Mouse (Mus musculus): Measurements from ENCODE around the gene Gm29797. TPM values are rescaled to one million over a fixed set of nuclear protein-coding genes. Genes with fewer than 3 reads are reported as not detected.

The Gm29797 gene
- polyA plus RNA-seq, 1 experiment = not detected

DNA sequence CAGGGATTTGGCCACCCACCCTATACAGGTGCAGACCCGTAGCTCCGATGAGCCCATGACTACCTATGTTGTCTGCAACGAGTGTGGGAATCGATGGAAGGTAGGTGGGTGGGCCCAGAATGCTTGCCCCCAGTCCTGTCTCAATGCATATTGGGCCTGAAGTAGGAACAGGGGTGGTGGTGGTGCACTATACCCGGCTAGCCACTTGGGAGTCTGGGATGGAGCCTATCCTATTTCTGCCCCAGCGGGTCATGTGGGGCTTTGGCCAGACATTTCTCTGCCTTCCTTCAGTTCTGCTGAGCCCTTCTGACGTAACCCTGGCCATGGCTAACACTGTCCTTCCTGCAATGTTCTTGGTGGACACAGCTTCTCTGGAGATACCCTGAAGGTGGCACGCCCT, 30.8 kb downstream of the Gm29797 start:
- H3K27ac ChIP-seq (ENCODE audit: control insufficient read depth, insufficient read depth, low read depth, low read length) = no peak overlapping the region
- H3K27me3 ChIP-seq (ENCODE audit: control insufficient read depth, insufficient read depth, low read length) = no peaks in the 10 kb centered on the region
- no peaks in the 10 kb centered on the region for H3K4me1 ChIP-seq (ENCODE audit: control insufficient read depth, insufficient read depth, low read length)
- TF ChIP-seq CTCF (IDR thresholded peaks at IDR 0.05; ENCODE audit: control insufficient read depth, insufficient read depth, insufficient replicate concordance, low read depth, low read length) (no peak), POLR2A (IDR thresholded peaks at IDR 0.05; ENCODE audit: control insufficient read depth, low read depth, low read length) (no peak)
- no peaks in the 10 kb centered on the region; the same call in 1 of the 2 replicates for H3K36me3 ChIP-seq (ENCODE audit: control insufficient read depth, insufficient read depth, low read length)
- H3K4me3 ChIP-seq (ENCODE audit: control insufficient read depth, low read depth, low read length) = no peak overlapping the region

DNA sequence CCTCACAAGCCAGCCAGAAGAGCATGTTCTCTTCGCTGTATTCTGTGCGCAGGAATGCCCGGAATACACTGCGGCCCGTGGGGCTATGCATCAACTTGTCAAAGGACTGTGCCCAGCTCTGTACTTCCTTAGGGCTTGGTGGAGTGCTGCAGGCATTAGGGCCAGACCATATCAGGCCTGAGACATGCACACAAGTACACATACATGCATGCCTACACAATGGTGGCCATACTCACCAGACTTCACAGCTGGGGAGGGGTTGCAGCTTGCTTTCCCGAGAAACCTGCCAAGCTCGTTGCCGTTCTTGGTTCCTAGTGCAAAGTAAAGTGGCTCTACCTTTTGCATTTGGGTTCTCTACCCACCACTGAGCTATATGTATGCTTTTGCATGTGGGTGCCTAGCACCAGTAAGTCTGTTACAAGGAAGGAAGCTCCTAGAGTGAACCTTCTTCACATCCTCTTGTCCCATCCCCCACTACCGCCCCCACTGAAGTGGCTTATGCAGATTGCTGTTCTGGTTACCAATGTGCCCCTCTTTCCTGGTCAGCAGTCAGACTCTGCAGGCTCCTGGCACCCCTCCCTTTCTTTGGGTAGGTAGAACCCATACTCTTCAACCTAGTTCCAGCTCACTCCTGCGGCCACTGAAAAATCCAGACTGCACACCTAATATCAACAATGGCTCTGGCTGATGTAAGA, 32.8 kb downstream of the Gm29797 start:
- H3K4me1 ChIP-seq (ENCODE audit: control insufficient read depth, insufficient read depth, low read length) = peaks cover 9% of the 10 kb centered on the region; the same call in 1 of the 2 replicates

DNA sequence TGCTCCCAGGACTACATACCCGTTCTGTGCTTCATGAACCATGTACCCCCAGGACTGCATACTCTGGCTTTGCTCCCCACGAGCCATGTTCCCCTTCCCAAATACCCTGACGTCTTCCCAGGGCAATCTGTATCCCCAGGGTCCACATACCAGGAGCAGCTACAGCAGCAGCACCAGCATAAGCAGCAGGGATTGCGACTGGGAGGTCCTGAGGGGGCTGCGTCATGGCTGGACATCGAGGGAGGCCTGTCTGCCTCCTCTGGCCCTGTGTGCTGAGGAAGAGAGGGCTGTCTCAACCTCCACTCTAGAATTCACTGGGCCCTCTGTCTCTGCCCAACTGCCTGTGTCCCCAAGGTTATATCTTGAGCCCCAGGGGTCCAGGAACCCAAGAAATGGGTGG, 34.2 kb downstream of the Gm29797 start:
- Histone ChIP-seq H3K36me3 (ENCODE audit: control insufficient read depth, insufficient read depth, low read length) (no peaks in the 10 kb centered on the region; the same call in 1 of the 2 replicates), H3K27ac (ENCODE audit: control insufficient read depth, insufficient read depth, low read depth, low read length) (no peak overlapping the region), H3K4me3 (ENCODE audit: control insufficient read depth, low read depth, low read length) (peak overlapping the region; percentile 66), H3K27me3 (ENCODE audit: control insufficient read depth, insufficient read depth, low read length) (no peaks in the 10 kb centered on the region), H3K4me1 (ENCODE audit: control insufficient read depth, insufficient read depth, low read length) (peaks cover 9% of the 10 kb centered on the region; the same call in 1 of the 2 replicates)
- TF ChIP-seq POLR2A (IDR thresholded peaks at IDR 0.05; ENCODE audit: control insufficient read depth, low read depth, low read length) (no peak), CTCF (IDR thresholded peaks at IDR 0.05; ENCODE audit: control insufficient read depth, insufficient read depth, insufficient replicate concordance, low read depth, low read length) (no peak)

More for the DNA sequence above, 32.8 kb downstream of the Gm29797 start:
- Histone ChIP-seq H3K4me3 (ENCODE audit: control insufficient read depth, low read depth, low read length) (no peak overlapping the region), H3K27me3 (ENCODE audit: control insufficient read depth, insufficient read depth, low read length) (no peaks in the 10 kb centered on the region), H3K27ac (ENCODE audit: control insufficient read depth, insufficient read depth, low read depth, low read length) (no peak overlapping the region), H3K36me3 (ENCODE audit: control insufficient read depth, insufficient read depth, low read length) (no peaks in the 10 kb centered on the region; the same call in 1 of the 2 replicates)
- TF ChIP-seq POLR2A (IDR thresholded peaks at IDR 0.05; ENCODE audit: control insufficient read depth, low read depth, low read length) = no peak
- no peak for TF ChIP-seq CTCF (IDR thresholded peaks at IDR 0.05; ENCODE audit: control insufficient read depth, insufficient read depth, insufficient replicate concordance, low read depth, low read length)

- peak overlapping the region; percentile 66 for H3K4me3 ChIP-seq (ENCODE audit: control insufficient read depth, low read depth, low read length)
- peaks cover 9% of the 10 kb centered on the region; the same call in 1 of the 2 replicates for H3K4me1 ChIP-seq (ENCODE audit: control insufficient read depth, insufficient read depth, low read length)
Measured at GRCm38 (mm10) chr2:181691571-181691970, 34.7 kb downstream of the Gm29797 start.

DNA sequence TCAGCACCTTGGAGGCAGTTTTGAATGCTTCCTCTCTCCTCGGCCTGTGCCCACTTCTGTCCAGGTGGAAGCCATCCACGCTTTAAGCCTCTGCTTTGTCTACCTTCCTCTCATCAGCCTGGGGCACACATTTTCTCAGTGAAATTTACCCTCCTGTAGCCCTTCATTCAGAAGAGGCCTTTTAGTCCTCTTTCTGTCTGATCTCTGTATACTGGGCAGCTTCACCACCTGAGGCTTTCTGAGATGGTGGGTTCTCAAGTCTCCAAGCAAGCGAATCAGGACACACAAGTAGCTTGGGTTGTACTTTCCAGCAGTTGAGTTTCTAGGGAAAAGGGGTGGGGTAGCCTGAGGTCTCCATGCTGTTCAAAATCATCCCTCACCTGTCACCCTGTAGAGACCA, 35.5 kb downstream of the Gm29797 start:
- TF ChIP-seq POLR2A (IDR thresholded peaks at IDR 0.05; ENCODE audit: control insufficient read depth, low read depth, low read length) = no peak
- TF ChIP-seq CTCF (IDR thresholded peaks at IDR 0.05; ENCODE audit: control insufficient read depth, insufficient read depth, insufficient replicate concordance, low read depth, low read length) = no peak
- no peaks in the 10 kb centered on the region for H3K36me3 ChIP-seq (ENCODE audit: control insufficient read depth, insufficient read depth, low read length)
- H3K4me1 ChIP-seq (ENCODE audit: control insufficient read depth, insufficient read depth, low read length) = peaks cover 15% of the 10 kb centered on the region
- H3K27ac ChIP-seq (ENCODE audit: control insufficient read depth, insufficient read depth, low read depth, low read length) = no peak overlapping the region
- no peaks in the 10 kb centered on the region for H3K27me3 ChIP-seq (ENCODE audit: control insufficient read depth, insufficient read depth, low read length)
- H3K4me3 ChIP-seq (ENCODE audit: control insufficient read depth, low read depth, low read length) = no peak overlapping the region

More at GRCm38 (mm10) chr2:181691571-181691970, 34.7 kb downstream of the Gm29797 start:
- Histone ChIP-seq H3K27me3 (ENCODE audit: control insufficient read depth, insufficient read depth, low read length) (no peaks in the 10 kb centered on the region), H3K36me3 (ENCODE audit: control insufficient read depth, insufficient read depth, low read length) (no peaks in the 10 kb centered on the region; the same call in 1 of the 2 replicates), H3K27ac (ENCODE audit: control insufficient read depth, insufficient read depth, low read depth, low read length) (no peak overlapping the region)
- TF ChIP-seq CTCF (IDR thresholded peaks at IDR 0.05; ENCODE audit: control insufficient read depth, insufficient read depth, insufficient replicate concordance, low read depth, low read length) (no peak), POLR2A (IDR thresholded peaks at IDR 0.05; ENCODE audit: control insufficient read depth, low read depth, low read length) (no peak)

DNA sequence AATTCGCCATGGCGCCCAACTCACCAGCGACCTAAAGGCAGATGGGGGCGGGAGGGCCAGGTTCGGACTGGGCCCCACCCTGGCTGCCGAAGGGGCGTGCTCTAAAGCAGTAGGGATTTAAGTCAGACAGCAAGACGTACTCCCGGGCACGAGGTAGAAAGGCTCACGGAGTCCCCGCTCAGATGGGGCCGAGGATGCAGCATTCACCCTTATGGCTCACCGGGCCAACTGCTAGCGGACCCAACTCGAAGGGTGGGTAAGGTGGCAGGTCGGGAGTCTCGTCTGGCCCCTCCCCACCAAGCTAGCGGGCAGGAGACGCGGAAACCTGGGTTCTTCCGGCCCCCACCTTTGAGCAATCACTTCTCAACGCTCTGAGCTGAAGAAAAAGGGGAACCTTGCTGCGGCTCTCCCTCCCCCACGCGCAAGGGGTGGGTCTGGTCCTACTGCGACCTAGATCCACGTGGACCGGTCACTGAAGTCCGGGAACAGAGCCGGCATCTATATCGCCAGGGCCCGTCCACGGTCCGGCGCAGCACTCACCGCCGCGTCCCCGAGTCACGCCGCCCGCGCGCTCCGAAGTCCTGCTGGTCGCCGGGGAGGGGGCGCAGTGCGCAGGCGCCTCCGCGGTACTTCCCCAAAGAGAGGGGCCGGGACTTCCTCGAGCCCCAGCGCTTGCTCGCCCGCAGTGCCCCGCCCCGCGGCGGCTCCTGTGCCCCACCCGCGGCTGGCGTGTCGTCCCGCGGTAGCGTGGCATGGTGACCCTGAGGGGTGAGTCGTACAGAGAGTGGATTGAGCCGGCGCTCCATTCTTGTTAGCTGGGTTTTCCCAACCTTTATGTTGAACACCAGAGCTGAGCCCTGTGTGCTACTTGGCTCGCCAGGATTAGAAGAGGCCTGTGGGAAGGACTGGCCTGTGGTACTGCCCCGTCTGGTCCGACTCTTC, 36.8 kb downstream of the Gm29797 start, which contains the start of gene Rgs19:
Gene Rgs19, minus strand, starts transcription at position 639 of the 942 bp plus-strand sequence.
- Histone ChIP-seq H3K27me3 (ENCODE audit: control insufficient read depth, insufficient read depth, low read length) (no peaks in the 10 kb centered on the region), H3K4me1 (ENCODE audit: control insufficient read depth, insufficient read depth, low read length) (peaks cover 21% of the 10 kb centered on the region), H3K4me3 (ENCODE audit: control insufficient read depth, low read depth, low read length) (peak within 1 kb of the TSS; percentile 92), H3K27ac (ENCODE audit: control insufficient read depth, insufficient read depth, low read depth, low read length) (peak within 1 kb of the TSS; percentile 55), H3K36me3 (ENCODE audit: control insufficient read depth, insufficient read depth, low read length) (no peaks in the 10 kb centered on the region)
- TF ChIP-seq CTCF (IDR thresholded peaks at IDR 0.05; ENCODE audit: control insufficient read depth, insufficient read depth, insufficient replicate concordance, low read depth, low read length) (no peak), POLR2A (IDR thresholded peaks at IDR 0.05; ENCODE audit: control insufficient read depth, low read depth, low read length) (peak; percentile 57)

- Histone ChIP-seq H3K27me3 (ENCODE audit: control insufficient read depth, insufficient read depth, low read length) (no peaks in the 10 kb centered on the region), H3K4me1 (ENCODE audit: control insufficient read depth, insufficient read depth, low read length) (peaks cover 21% of the 10 kb centered on the region), H3K4me3 (ENCODE audit: control insufficient read depth, low read depth, low read length) (peak overlapping the region; percentile 92), H3K36me3 (ENCODE audit: control insufficient read depth, insufficient read depth, low read length) (no peaks in the 10 kb centered on the region), H3K27ac (ENCODE audit: control insufficient read depth, insufficient read depth, low read depth, low read length) (peak overlapping the region; percentile 55)
- TF ChIP-seq CTCF (IDR thresholded peaks at IDR 0.05; ENCODE audit: control insufficient read depth, insufficient read depth, insufficient replicate concordance, low read depth, low read length) (no peak), POLR2A (IDR thresholded peaks at IDR 0.05; ENCODE audit: control insufficient read depth, low read depth, low read length) (no peak)
Measured at GRCm38 (mm10) chr2:181694581-181694980, 37.7 kb downstream of the Gm29797 start.

All from testis, adult 2 months (tissue).